Mouse (Mus musculus): ENCODE data around the gene Fgr. TPM values are rescaled to one million over a fixed set of nuclear protein-coding genes. Genes with fewer than 3 reads are reported as not detected.

Gene Fgr
- polyA plus RNA-seq, 1 experiment from 2014 or later = 0.66 TPM

GRCm38 (mm10) chr4:133022954-133023635 is 49.2 kb downstream of the Fgr start:
- 71% methylated on average over 14 of the region's 14 CpGs for WGBS
- DNase-seq = no peak
- no peak for ATAC-seq (ENCODE audit: insufficient read depth)
- peaks cover 19% of the 10 kb centered on the region; the same call in 1 of the 2 replicates for H3K36me3 ChIP-seq (ENCODE audit: insufficient read depth)
- H3K27me3 ChIP-seq (ENCODE audit: insufficient read depth, low read length) = no peaks in the 10 kb centered on the region
- H3K27ac ChIP-seq (ENCODE audit: low read depth) = 0 out of 2 replicates have a peak overlapping the region, but pooled peaks have one; percentile 46
- H3K9me3 ChIP-seq (ENCODE audit: low read depth, low read length) = no peaks in the 10 kb centered on the region
- no peak overlapping the region for H3K4me3 ChIP-seq (ENCODE audit: low read depth, low read length)
- H3K9ac ChIP-seq = no peak overlapping the region
- no peak for TF ChIP-seq CTCF (IDR thresholded peaks at IDR 0.05; ENCODE audit: low read depth)
- no peak overlapping the region for H3K4me2 ChIP-seq
- peaks cover 58% of the 10 kb centered on the region for H3K4me1 ChIP-seq (ENCODE audit: insufficient read depth)

- Histone ChIP-seq H3K4me1 (ENCODE audit: insufficient read depth) (peaks cover 53% of the 10 kb centered on the region), H3K36me3 (ENCODE audit: insufficient read depth) (peaks cover 17% of the 10 kb centered on the region; the same call in 1 of the 2 replicates), H3K9me3 (ENCODE audit: low read depth, low read length) (no peaks in the 10 kb centered on the region), H3K4me2 (no peak overlapping the region), H3K4me3 (ENCODE audit: low read depth, low read length) (no peak overlapping the region), H3K9ac (no peak overlapping the region), H3K27ac (ENCODE audit: low read depth) (peak overlapping the region; percentile 81; the same call in 1 of the 2 replicates), H3K27me3 (ENCODE audit: insufficient read depth, low read length) (no peaks in the 10 kb centered on the region)
- no peak for TF ChIP-seq CTCF (IDR thresholded peaks at IDR 0.05; ENCODE audit: low read depth)
- 86% methylated on average over 6 of the region's 6 CpGs for WGBS
- no peak for ATAC-seq (ENCODE audit: insufficient read depth)
- DNase-seq = peak; percentile 69
These were observed 49.7 kb downstream of the Fgr start for GRCm38 (mm10) chr4:133023636-133024035.

- Histone ChIP-seq H3K36me3 (ENCODE audit: insufficient read depth) (peaks cover 21% of the 10 kb centered on the region; the same call in 1 of the 2 replicates), H3K27me3 (ENCODE audit: insufficient read depth, low read length) (no peaks in the 10 kb centered on the region), H3K9ac (0 out of 2 replicates have a peak overlapping the region, but pooled peaks have one; percentile 27), H3K27ac (ENCODE audit: low read depth) (peak overlapping the region; percentile 81; the same call in 1 of the 2 replicates), H3K4me2 (peak overlapping the region; percentile 36; the same call in 1 of the 2 replicates), H3K4me1 (ENCODE audit: insufficient read depth) (peaks cover 53% of the 10 kb centered on the region), H3K9me3 (ENCODE audit: low read depth, low read length) (no peaks in the 10 kb centered on the region), H3K4me3 (ENCODE audit: low read depth, low read length) (no peak overlapping the region)
- DNase-seq (no peak), ATAC-seq (ENCODE audit: insufficient read depth) (no peak)
- TF ChIP-seq CTCF (IDR thresholded peaks at IDR 0.05; ENCODE audit: low read depth) = no peak
- 22% methylated on average over 3 of the region's 4 CpGs for WGBS
These were observed 50.5 kb downstream of the Fgr start for GRCm38 (mm10) chr4:133024404-133024803.

GRCm38 (mm10) chr4:133024969-133025685 is 51.2 kb downstream of the Fgr start:
- no peak for TF ChIP-seq CTCF (IDR thresholded peaks at IDR 0.05; ENCODE audit: low read depth)
- DNase-seq = peak; percentile 86

GRCm38 (mm10) chr4:133026272-133026671 is 52.4 kb downstream of the Fgr start:
- Histone ChIP-seq H3K4me3 (ENCODE audit: low read depth, low read length) (no peak overlapping the region), H3K27me3 (ENCODE audit: insufficient read depth, low read length) (no peaks in the 10 kb centered on the region), H3K9ac (no peak overlapping the region; the same call in 1 of the 2 replicates), H3K36me3 (ENCODE audit: insufficient read depth) (peaks cover 17% of the 10 kb centered on the region; the same call in 1 of the 2 replicates), H3K27ac (ENCODE audit: low read depth) (peak overlapping the region; percentile 81), H3K4me2 (no peak overlapping the region), H3K9me3 (ENCODE audit: low read depth, low read length) (no peaks in the 10 kb centered on the region), H3K4me1 (ENCODE audit: insufficient read depth) (peaks cover 42% of the 10 kb centered on the region)
- TF ChIP-seq CTCF (IDR thresholded peaks at IDR 0.05; ENCODE audit: low read depth) = no peak
- WGBS = 51% methylated on average over 10 of the region's 10 CpGs
- ATAC-seq (ENCODE audit: insufficient read depth) (no peak), DNase-seq (no peak)

More at GRCm38 (mm10) chr4:133024969-133025685, 51.2 kb downstream of the Fgr start:
- peak; percentile 56 for ATAC-seq (ENCODE audit: insufficient read depth)
- Histone ChIP-seq H3K27ac (ENCODE audit: low read depth) (peak overlapping the region; percentile 81), H3K4me2 (peak overlapping the region; percentile 36; the same call in 1 of the 2 replicates), H3K4me3 (ENCODE audit: low read depth, low read length) (no peak overlapping the region), H3K36me3 (ENCODE audit: insufficient read depth) (peaks cover 15% of the 10 kb centered on the region; the same call in 1 of the 2 replicates), H3K9ac (peak overlapping the region; percentile 35), H3K27me3 (ENCODE audit: insufficient read depth, low read length) (no peaks in the 10 kb centered on the region), H3K9me3 (ENCODE audit: low read depth, low read length) (no peaks in the 10 kb centered on the region), H3K4me1 (ENCODE audit: insufficient read depth) (peaks cover 49% of the 10 kb centered on the region)
- 10% methylated on average over 10 of the region's 10 CpGs for WGBS

- TF ChIP-seq CTCF (IDR thresholded peaks at IDR 0.05; ENCODE audit: low read depth) = peak; percentile 40
- H3K27ac ChIP-seq (ENCODE audit: low read depth) = no peak overlapping the region
- H3K27me3 ChIP-seq (ENCODE audit: insufficient read depth, low read length) = no peaks in the 10 kb centered on the region
- H3K4me3 ChIP-seq (ENCODE audit: low read depth, low read length) = no peak overlapping the region
- no peak for DNase-seq
- H3K9ac ChIP-seq = no peak overlapping the region
- peaks cover 36% of the 10 kb centered on the region for H3K4me1 ChIP-seq (ENCODE audit: insufficient read depth)
- no peak overlapping the region for H3K4me2 ChIP-seq
- H3K36me3 ChIP-seq (ENCODE audit: insufficient read depth) = peaks cover 22% of the 10 kb centered on the region; the same call in 1 of the 2 replicates
- WGBS = 33% methylated on average over 2 of the region's 2 CpGs
- no peaks in the 10 kb centered on the region for H3K9me3 ChIP-seq (ENCODE audit: low read depth, low read length)
- no peak for ATAC-seq (ENCODE audit: insufficient read depth)
These were observed 53.0 kb downstream of the Fgr start for GRCm38 (mm10) chr4:133026826-133027375.

Data from lung, embryonic 14.5 days (tissue).